Mouse (Mus musculus) lung, embryonic 16.5 days (tissue): ENCODE measurements at regions not wholly inside any gene's neighbourhood (a gene's known extent, or its start where the extent isn't known, plus 50 kb on each side); places are given as distances from the start of the nearest gene placed in this dataset.
A peak's percentile ranks its signal among the peaks of the same experiment; 100 is the strongest.

ENCODE experiments used
- ATAC-seq: fragments of 200-750 bp; cut with Nextera tagmentation; 2 replicates; pipeline ENCODE4 v1.8.0; 2017; ENCODE audit warnings: low read depth, mild to moderate bottlenecking, moderate library complexity
- H3K27ac ChIP-seq: fragments of 300-500 bp; sonication (generic); 2 replicates; pipeline ENCODE4 v1.5.1; 2014; ENCODE audit warnings: mild to moderate bottlenecking, control low read depth, low read length
- H3K27me3 ChIP-seq: fragments of 300-500 bp; sonication (generic); 2 replicates; pipeline ENCODE4 v1.6.1; 2014; ENCODE audit warnings: low read depth, low read length, mixed read lengths; ENCODE audit not compliant: control insufficient read depth, insufficient read depth
- H3K36me3 ChIP-seq: fragments of 300-500 bp; sonication (generic); 2 replicates; pipeline ENCODE4 v1.6.1; 2014; ENCODE audit warnings: low read length; ENCODE audit not compliant: control insufficient read depth, insufficient read depth
- H3K4me1 ChIP-seq: fragments of 300-500 bp; sonication (generic); replicated peaks from 2 replicates; pipeline ENCODE4 v1.6.1; 2014; ENCODE audit warnings: low read length, mixed read lengths; ENCODE audit not compliant: control insufficient read depth, insufficient read depth
- H3K4me2 ChIP-seq: fragments of 300-500 bp; sonication (generic); 2 replicates; pipeline ENCODE4 v1.6.1; 2014; ENCODE audit warnings: low read depth, low read length, control low read depth
- H3K4me3 ChIP-seq: fragments of 300-500 bp; sonication (generic); 2 replicates; pipeline ENCODE4 v1.5.1; 2014; ENCODE audit warnings: mild to moderate bottlenecking, low read length, control low read depth
- H3K9ac ChIP-seq: fragments of 300-500 bp; sonication (generic); 2 replicates; pipeline ENCODE4 v1.6.1; 2014; ENCODE audit warnings: low read length, control low read depth
- H3K9me3 ChIP-seq: fragments of 300-500 bp; sonication (generic); 2 replicates; pipeline ENCODE4 v1.6.1; 2016; ENCODE audit warnings: low read length; ENCODE audit not compliant: control insufficient read depth
- WGBS: fragments of 180-500 bp; shearing (Covaris S2); extraction: QIAGEN DNeasy Blood & Tissue Kit; methylation state at CpG from one replicate; pipeline ENCODE4 v1.1.7; 2014; 5-methylcytosine and 5-hydroxymethylcytosine counted together

GRCm38 (mm10) chr16:13022875-13023274, 86.6 kb upstream of the Ercc4 start:
- no peaks in the 10 kb centered on the region for H3K9me3 ChIP-seq
- no peak overlapping the region for H3K4me3 ChIP-seq
- ATAC-seq: no peak
- no peaks in the 10 kb centered on the region for H3K4me1 ChIP-seq
- no peaks in the 10 kb centered on the region for H3K27me3 ChIP-seq
- H3K27ac ChIP-seq: no peak overlapping the region
- H3K36me3 ChIP-seq: no peaks in the 10 kb centered on the region
- no peak overlapping the region for H3K9ac ChIP-seq
- WGBS: 48% methylated on average over 4 of the region's 4 CpGs
- no peak overlapping the region for H3K4me2 ChIP-seq

- Histone ChIP-seq H3K4me3 (no peak overlapping the region), H3K36me3 (no peaks in the 10 kb centered on the region), H3K9ac (no peak overlapping the region), H3K27ac (no peak overlapping the region), H3K4me2 (no peak overlapping the region), H3K9me3 (no peaks in the 10 kb centered on the region), H3K4me1 (no peaks in the 10 kb centered on the region), H3K27me3 (no peaks in the 10 kb centered on the region)
- WGBS: 32% methylated on average over 3 of the region's 3 CpGs
- peak; percentile 66; the same call in 1 of the 2 replicates for ATAC-seq
These were observed 84.1 kb upstream of the Ercc4 start for GRCm38 (mm10) chr16:13025393-13025792.

GRCm38 (mm10) chr16:13034136-13034535, 75.3 kb upstream of the Ercc4 start:
- no peak overlapping the region for H3K27ac ChIP-seq
- H3K9ac ChIP-seq: no peak overlapping the region
- no peaks in the 10 kb centered on the region for H3K9me3 ChIP-seq
- no peaks in the 10 kb centered on the region for H3K27me3 ChIP-seq
- no peak overlapping the region for H3K4me2 ChIP-seq
- no peaks in the 10 kb centered on the region for H3K4me1 ChIP-seq
- no peaks in the 10 kb centered on the region for H3K36me3 ChIP-seq
- 63% methylated on average over 5 of the region's 5 CpGs for WGBS
- no peak for ATAC-seq
- H3K4me3 ChIP-seq: no peak overlapping the region

- Histone ChIP-seq H3K36me3 (no peaks in the 10 kb centered on the region), H3K9me3 (no peaks in the 10 kb centered on the region), H3K27ac (no peak overlapping the region), H3K9ac (no peak overlapping the region), H3K4me1 (no peaks in the 10 kb centered on the region; the same call in 1 of the 2 replicates), H3K27me3 (no peaks in the 10 kb centered on the region), H3K4me2 (no peak overlapping the region), H3K4me3 (no peak overlapping the region)
- no peak for ATAC-seq
- 86% methylated on average over 4 of the region's 4 CpGs for WGBS
These were observed 72.9 kb upstream of the Ercc4 start for GRCm38 (mm10) chr16:13036596-13036995.

GRCm38 (mm10) chr16:13040312-13041100, 69.0 kb upstream of the Ercc4 start:
- 28% methylated on average over 15 of the region's 15 CpGs for WGBS
- H3K27me3 ChIP-seq: no peaks in the 10 kb centered on the region
- H3K9me3 ChIP-seq: peaks cover 4% of the 10 kb centered on the region; the same call in 1 of the 2 replicates
- peak; percentile 52; the same call in 1 of the 2 replicates for ATAC-seq
- no peak overlapping the region for H3K4me3 ChIP-seq
- peak overlapping the region; percentile 35 for H3K4me2 ChIP-seq
- no peaks in the 10 kb centered on the region for H3K36me3 ChIP-seq
- no peaks in the 10 kb centered on the region; the same call in 1 of the 2 replicates for H3K4me1 ChIP-seq
- peak overlapping the region; percentile 68 for H3K27ac ChIP-seq
- H3K9ac ChIP-seq: peak overlapping the region; percentile 42

- Histone ChIP-seq H3K4me1 (no peaks in the 10 kb centered on the region; the same call in 1 of the 2 replicates), H3K4me3 (no peak overlapping the region), H3K9ac (no peak overlapping the region), H3K9me3 (peaks cover 4% of the 10 kb centered on the region; the same call in 1 of the 2 replicates), H3K36me3 (no peaks in the 10 kb centered on the region), H3K27ac (no peak overlapping the region), H3K27me3 (no peaks in the 10 kb centered on the region), H3K4me2 (no peak overlapping the region)
- no peak for ATAC-seq
- 47% methylated on average over 3 of the region's 3 CpGs for WGBS
These were observed 68.1 kb upstream of the Ercc4 start for GRCm38 (mm10) chr16:13041356-13041755.

- H3K36me3 ChIP-seq: no peaks in the 10 kb centered on the region
- H3K27me3 ChIP-seq: no peaks in the 10 kb centered on the region
- WGBS: 64% methylated on average over 10 of the region's 10 CpGs
- no peak overlapping the region for H3K4me2 ChIP-seq
- H3K27ac ChIP-seq: no peak overlapping the region
- H3K4me1 ChIP-seq: no peaks in the 10 kb centered on the region; the same call in 1 of the 2 replicates
- no peak overlapping the region for H3K4me3 ChIP-seq
- no peak overlapping the region for H3K9ac ChIP-seq
- no peak for ATAC-seq
- peaks cover 4% of the 10 kb centered on the region; the same call in 1 of the 2 replicates for H3K9me3 ChIP-seq
These were observed 64.3 kb upstream of the Ercc4 start for GRCm38 (mm10) chr16:13045079-13045590.

- no peaks in the 10 kb centered on the region for H3K36me3 ChIP-seq
- H3K4me1 ChIP-seq: no peaks in the 10 kb centered on the region
- no peak for ATAC-seq
- no peak overlapping the region for H3K4me2 ChIP-seq
- H3K27ac ChIP-seq: no peak overlapping the region
- no peak overlapping the region for H3K4me3 ChIP-seq
- H3K9ac ChIP-seq: no peak overlapping the region
- WGBS: 57% methylated on average over 6 of the region's 6 CpGs
- peaks cover 4% of the 10 kb centered on the region; the same call in 1 of the 2 replicates for H3K9me3 ChIP-seq
- H3K27me3 ChIP-seq: no peaks in the 10 kb centered on the region
These were observed 62.9 kb upstream of the Ercc4 start for GRCm38 (mm10) chr16:13046366-13047120.

- Histone ChIP-seq H3K4me3 (no peak overlapping the region), H3K27ac (no peak overlapping the region), H3K36me3 (no peaks in the 10 kb centered on the region), H3K27me3 (no peaks in the 10 kb centered on the region), H3K9me3 (no peaks in the 10 kb centered on the region), H3K4me1 (no peaks in the 10 kb centered on the region), H3K9ac (no peak overlapping the region), H3K4me2 (no peak overlapping the region)
- 89% methylated on average over 4 of the region's 4 CpGs for WGBS
- no peak for ATAC-seq
These were observed 60.2 kb upstream of the Ercc4 start for GRCm38 (mm10) chr16:13049321-13049720.
